15 mouse cellular contexts compared by ENCODE assay signal in the genomic region with DNA sequence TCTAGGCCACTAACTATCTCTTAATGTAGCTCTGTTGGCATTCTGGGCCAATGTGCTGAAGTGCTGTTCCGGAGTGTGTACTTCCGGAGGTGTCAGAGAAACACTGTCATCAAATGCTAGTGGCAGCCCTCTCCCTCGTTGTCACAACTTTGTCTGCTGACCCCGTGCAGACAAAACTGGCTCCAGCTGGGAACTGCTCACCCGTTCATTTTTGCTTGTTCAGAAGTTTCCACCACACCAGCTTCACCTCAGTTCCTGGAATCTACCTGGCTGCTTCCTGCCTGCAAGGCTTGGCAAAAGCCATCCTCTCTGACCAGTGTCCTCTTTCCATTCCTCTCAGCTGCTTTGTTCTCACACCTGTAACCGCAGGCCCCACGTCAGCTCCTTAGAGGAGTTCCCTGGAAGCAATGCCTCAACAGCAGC. TPM values are rescaled to one million over a fixed set of nuclear protein-coding genes. Genes with fewer than 3 reads are reported as not detected.
DNase-seq lines count a peak whose midpoint lies in the region; ATAC-seq and TF ChIP-seq lines count a peak whose summit lies in the region.
"Had no signal": no experiment of that assay in that cellular context is flagged by ENCODE, and none has a peak within 500 bp of the region (broad histone marks: within the 10 kb centered on the region; RNA-seq: fewer than 3 reads in every experiment).

No protein-coding gene starts in this region.

- TF ChIP-seq CTCF in heart, adult 2 months (IDR thresholded peaks at IDR 0.05) = no peak

- H3K36me3 ChIP-seq in heart, adult 2 months (ENCODE audit: control insufficient read depth, insufficient read depth, low read length) = no peaks in the 10 kb centered on the region
- no peaks in the 10 kb centered on the region for H3K36me3 ChIP-seq in heart, embryonic 14.5 days (ENCODE audit: control insufficient read depth, insufficient read depth, low read length)
- H3K36me3 ChIP-seq: embryonic facial prominence, embryonic 13.5 days; limb, embryonic 13.5 days; neural tube, embryonic 15.5 days had no signal

- H3K9me3 ChIP-seq in heart, embryonic 14.5 days (ENCODE audit: control insufficient read depth, low read length) = no peaks in the 10 kb centered on the region
- H3K9me3 ChIP-seq: embryonic facial prominence, embryonic 13.5 days; forebrain, embryonic 13.5 days; limb, embryonic 13.5 days; neural tube, embryonic 15.5 days had no signal

- peak; percentile 79 for TF ChIP-seq EP300 in heart, adult 2 months (IDR thresholded peaks at IDR 0.05; ENCODE audit: insufficient read depth, low read depth, low read length)

- H3K9ac ChIP-seq in heart, adult 2 months (ENCODE audit: low read depth, low read length) = 0 out of 2 replicates have a peak overlapping the region, but pooled peaks have one; percentile 29
- peak overlapping the region; percentile 13; the same call in 1 of the 2 replicates for H3K9ac ChIP-seq in heart, embryonic 14.5 days (ENCODE audit: low read length)
- H3K9ac ChIP-seq: embryonic facial prominence, embryonic 13.5 days; forebrain, embryonic 13.5 days; limb, embryonic 13.5 days; neural tube, embryonic 15.5 days had no signal

- 51% methylated on average over 7 of the region's 7 CpGs for WGBS in heart, adult 2 months
- WGBS in heart, embryonic 14.5 days = 42% methylated on average over 7 of the region's 7 CpGs

- no peak overlapping the region for H3K4me2 ChIP-seq in heart, embryonic 14.5 days (ENCODE audit: low read length)
- H3K4me2 ChIP-seq: embryonic facial prominence, embryonic 13.5 days; forebrain, embryonic 13.5 days; limb, embryonic 13.5 days; neural tube, embryonic 15.5 days had no signal

- H3K27ac ChIP-seq in heart, adult 2 months = peak overlapping the region; percentile 59
- H3K27ac ChIP-seq in heart, embryonic 14.5 days (replicated peaks in 1 of 2; ENCODE audit: control insufficient read depth in 1 of 2, insufficient read depth in 1 of 2, low read depth in 2 of 2, low read length in 2 of 2) = peak overlapping the region; percentile 71 to 90
- H3K27ac ChIP-seq: embryonic facial prominence, embryonic 13.5 days; forebrain, embryonic 13.5 days; limb, embryonic 13.5 days; neural tube, embryonic 15.5 days had no signal

- TF ChIP-seq POLR2A in heart, adult 2 months (IDR thresholded peaks at IDR 0.05; ENCODE audit: insufficient read depth, low read depth, low read length) = no peak

- peaks cover 3% of the 10 kb centered on the region; the same call in 1 of the 2 replicates for H3K4me1 ChIP-seq in heart, adult 2 months (ENCODE audit: control insufficient read depth, insufficient read depth, low read length)
- H3K4me1 ChIP-seq in heart, embryonic 14.5 days (ENCODE audit: control insufficient read depth in 2 of 2, insufficient read depth in 2 of 2, low read length in 2 of 2) = peaks cover 7 to 12% of the 10 kb centered on the region in 2 experiments; a peak in 3 of 4 replicates
- H3K4me1 ChIP-seq: forebrain, embryonic 13.5 days; neural tube, embryonic 15.5 days had no signal

- H3K4me3 ChIP-seq in heart, adult 2 months = no peak overlapping the region
- no peak overlapping the region for H3K4me3 ChIP-seq in heart, embryonic 14.5 days (ENCODE audit: control insufficient read depth in 1 of 2, insufficient read depth in 1 of 2, low read depth in 1 of 2, low read length in 2 of 2)
- H3K4me3 ChIP-seq: embryonic facial prominence, embryonic 13.5 days; forebrain, embryonic 13.5 days; limb, embryonic 13.5 days; neural tube, embryonic 15.5 days had no signal

- peak; percentile 66 for ATAC-seq in heart, embryonic 14.5 days (ENCODE audit: insufficient number of reproducible peaks, insufficient read depth, low FRiP score, low read depth)
- ATAC-seq: forebrain, embryonic 13.5 days had no signal

- H3K27me3 ChIP-seq in heart, adult 2 months (ENCODE audit: control insufficient read depth, insufficient read depth, low read length) = no peaks in the 10 kb centered on the region
- H3K27me3 ChIP-seq in heart, embryonic 14.5 days (ENCODE audit: control insufficient read depth, insufficient read depth, low read length) = no peaks in the 10 kb centered on the region
- H3K27me3 ChIP-seq: embryonic facial prominence, embryonic 13.5 days; forebrain, embryonic 13.5 days; limb, embryonic 13.5 days; neural tube, embryonic 15.5 days had no signal

- DNase-seq in kidney, postnatal 10 days = peak; percentile 15
- no peak for DNase-seq in kidney, adult 9 months
- peak; percentile 24 to 39 for DNase-seq in heart, adult 2 months
- DNase-seq in lung, postnatal 36 days = peak; percentile 49
- DNase-seq in ovary, adult 18-20 months (ENCODE audit: low spot score) = no peak
- DNase-seq in gastrocnemius, postnatal 10 days = no peak
- DNase-seq in c-Kit-positive CD71-positive TER-119-positive erythroid progenitor cells, embryonic 14.5 days (ENCODE audit: low spot score) = no peak
- DNase-seq: adrenal gland, postnatal 14 days; cerebellum, postnatal 36 days; thymus, adult 18-20 months had no signal

- intact Hi-C loops in heart, adult 2 months (cut with DNase I) = loop anchor here (2.0 kb wide), 1 partner anchor 26 kb away; no protein-coding TSS in a partner anchor

- no peaks in the 10 kb centered on the region for H3K79me2 ChIP-seq in heart, adult 2 months (replicated peaks; ENCODE audit: control insufficient read depth, insufficient read depth, low read length)

RNA-seq across cellular contexts. Expression of gene Fam122a, which starts 50.4 kb away (rescaled TPM):
- 10 to 100 TPM; 25.2 to 28.8 TPM for total RNA-seq in heart, adult 2 months (2021)
- polyA plus RNA-seq in heart, adult 2 months (2012; rRNA removed) = 26.4 and 27.4 TPM in 2 replicates
- polyA plus RNA-seq in heart, embryonic 14.5 days (2014; fragmentation: Nextera tagmentation; extraction: Ambion mirVana) = 49.2 and 49.8 TPM in 2 replicates
- 10 to 100 TPM; 20.3 to 22.8 TPM for total RNA-seq in gastrocnemius, postnatal 10 days (2021)

Comparison
In these comparisons a context has a peak if more than half of its experiments do, and no peak if none do; other contexts are left out.
1. DNase-seq: peak in kidney, postnatal 10 days (single experiment), heart, adult 2 months (2 of 2) and lung, postnatal 36 days (single experiment); none in kidney, adult 9 months (single experiment), ovary, adult 18-20 months (single experiment), gastrocnemius, postnatal 10 days (single experiment) and c-Kit-positive CD71-positive TER-119-positive erythroid progenitor cells, embryonic 14.5 days (single experiment).